Mouse (Mus musculus) cerebellum, adult 8-10 months (tissue): ENCODE results near the gene Btbd2.
"Not testable (repeated sequence)": the region's sequence is repeated elsewhere in the genome, so short reads cannot be mapped to it uniquely, and the experiment has no call there.

Source experiments
- DNase-seq: peaks from one replicate; pipeline ENCODE4 v3.0.0; 2022

Btbd2 gene

DNA sequence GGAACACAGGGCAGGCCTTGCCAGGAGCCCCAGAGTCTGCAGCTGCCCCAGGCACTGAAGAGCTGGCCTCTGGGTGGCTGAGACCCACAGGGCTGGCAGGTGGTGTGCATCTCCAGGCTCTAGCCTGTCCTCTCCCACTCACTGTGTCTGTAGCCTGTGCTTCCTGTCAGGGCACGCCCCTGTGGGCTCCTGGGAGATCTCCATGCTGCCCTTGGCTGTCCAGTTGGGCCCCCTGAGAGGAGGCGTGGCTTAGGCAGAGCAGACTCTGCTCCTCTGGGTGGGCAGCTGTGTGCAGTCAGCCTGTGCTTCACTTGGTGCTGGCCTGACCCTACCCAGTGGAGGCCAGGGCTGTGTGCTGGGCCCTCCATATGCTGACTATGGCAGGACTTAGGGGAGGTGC lies 29.2 kb downstream of the Btbd2 start:
- no peak for DNase-seq

DNA sequence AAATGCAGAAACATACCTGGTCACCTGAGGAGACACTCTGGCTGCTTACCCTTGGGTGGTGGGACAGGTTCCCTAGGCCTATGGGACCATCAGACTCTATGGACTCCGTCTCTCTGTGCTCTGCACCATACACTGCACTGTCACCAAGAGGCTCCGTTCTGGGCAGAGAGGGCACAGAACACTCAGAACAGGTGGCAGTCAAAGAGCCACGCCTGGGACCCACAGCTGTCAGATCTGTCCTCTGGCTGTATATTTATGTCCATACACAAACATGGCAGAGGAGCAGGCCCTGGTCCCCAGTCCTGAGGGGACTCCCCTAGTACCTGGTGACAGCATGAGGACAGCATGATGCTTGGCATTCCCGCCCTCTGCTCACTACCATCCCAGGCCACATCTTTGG lies 31.1 kb downstream of the Btbd2 start:
- DNase-seq = no peak

DNA sequence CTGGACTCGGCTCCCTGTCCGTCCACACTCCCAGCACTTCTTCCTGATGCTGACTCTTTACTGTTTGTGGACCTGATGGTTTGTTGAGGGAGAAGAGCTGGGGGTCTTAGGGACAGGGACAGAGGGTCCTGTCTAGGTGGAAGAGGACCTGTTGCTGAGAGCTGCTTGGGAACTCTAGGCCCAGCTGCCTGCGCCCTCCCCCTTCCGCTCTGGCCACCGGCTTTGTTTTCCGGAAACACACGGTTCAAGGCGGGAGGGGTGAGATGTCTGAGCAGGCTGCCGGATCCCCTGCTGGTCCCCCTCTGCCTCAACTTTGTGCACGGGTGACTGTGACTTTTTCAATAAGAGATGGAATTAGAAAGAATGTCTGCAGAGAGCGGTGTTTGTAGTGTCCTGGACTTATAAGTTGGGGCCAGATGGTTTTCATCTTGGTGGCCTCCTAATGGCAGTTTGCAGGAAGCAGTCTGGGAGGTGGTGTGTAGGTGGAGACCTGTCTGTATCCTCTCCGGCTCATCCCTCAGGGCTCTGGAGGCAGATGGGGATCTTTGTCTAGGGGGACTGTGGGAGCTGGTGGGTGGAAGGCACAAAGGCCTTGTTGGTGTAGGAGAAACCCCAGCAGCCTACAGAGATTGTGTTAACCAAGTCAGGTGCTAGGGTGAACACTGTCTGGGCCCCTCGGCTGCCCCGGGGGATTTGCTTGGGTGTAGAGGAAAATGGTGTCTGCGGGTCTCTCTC lies 33.2 kb downstream of the Btbd2 start:
- DNase-seq = peak; percentile 59

DNA sequence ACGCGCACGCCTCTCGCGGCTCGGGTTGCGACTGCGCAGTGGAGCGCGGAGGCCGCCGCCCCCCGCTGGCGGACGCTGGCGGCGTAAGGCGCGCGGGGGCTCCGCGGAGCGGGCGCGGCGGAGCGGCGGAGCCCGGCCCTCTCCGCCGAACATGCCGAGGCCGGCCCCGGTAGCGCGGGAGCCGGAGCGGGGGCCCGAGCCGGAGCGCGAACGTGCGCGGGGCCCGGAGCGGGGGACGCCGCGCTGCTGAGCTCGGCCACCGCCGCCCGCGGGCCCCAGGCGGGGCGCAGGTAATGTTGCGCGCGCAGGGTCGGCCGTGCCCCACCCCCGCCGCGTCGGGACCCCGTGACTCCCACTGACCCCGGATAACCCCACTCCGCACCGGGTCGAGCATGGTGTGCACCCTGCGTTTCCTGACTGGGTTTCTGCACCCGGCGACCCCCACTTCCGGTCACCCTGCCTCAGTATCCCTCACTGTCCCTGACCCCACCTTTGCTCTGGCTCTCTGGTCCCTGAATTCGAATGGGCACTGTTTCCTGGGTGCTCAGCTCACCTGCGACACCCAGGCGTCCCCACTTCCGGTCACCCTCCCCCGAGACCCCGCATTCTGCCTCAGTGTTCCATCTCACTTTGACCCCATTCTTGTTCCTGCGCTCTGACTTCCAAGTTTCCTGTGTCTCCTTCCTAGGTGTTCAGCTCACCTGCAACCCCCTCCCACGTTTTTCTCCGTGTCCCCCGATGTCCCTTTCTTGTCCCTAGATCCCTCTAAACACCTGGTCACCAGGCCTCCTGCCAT lies 34.0 kb downstream of the Btbd2 start, which contains the start of gene Csnk1g2:
Csnk1g2 (plus strand) TSS at position 178 of the 796 bp plus-strand sequence.
- DNase-seq = no peak

DNA sequence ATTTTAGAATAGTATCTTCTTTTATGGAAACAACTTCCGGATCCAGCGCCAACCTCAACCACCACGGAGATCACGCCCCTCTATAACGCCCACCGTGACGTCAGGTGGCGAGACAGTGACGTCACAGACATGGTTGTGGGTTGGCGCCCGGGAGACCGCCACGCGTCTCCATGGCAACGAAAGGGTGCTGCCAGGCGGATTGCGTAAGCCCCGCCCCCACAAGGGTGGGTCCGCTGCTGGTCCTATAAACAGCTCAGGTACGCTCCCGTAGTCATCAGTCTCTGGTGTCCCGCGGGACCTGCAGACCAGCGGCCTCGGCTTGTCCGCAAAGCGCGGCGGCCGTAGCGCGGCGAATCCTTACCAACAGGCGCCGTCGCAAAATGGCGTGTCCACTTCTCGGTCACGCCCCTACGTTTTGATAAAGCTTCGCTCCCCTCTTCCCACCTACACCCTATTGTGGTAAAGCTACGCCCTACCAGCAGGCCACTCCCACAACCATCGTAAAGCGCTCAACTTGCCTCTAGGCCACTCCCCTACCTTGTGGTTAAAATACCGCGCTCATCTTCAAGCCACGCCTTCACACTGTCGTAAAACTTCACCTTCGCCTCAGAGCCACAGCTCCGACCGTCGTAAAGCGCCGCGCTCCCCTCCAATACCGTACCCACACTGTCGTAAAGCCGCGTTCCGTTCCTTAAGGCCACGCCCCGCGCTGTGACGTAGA lies 34.8 kb downstream of the Btbd2 start:
- DNase-seq = peak; percentile 99

DNA sequence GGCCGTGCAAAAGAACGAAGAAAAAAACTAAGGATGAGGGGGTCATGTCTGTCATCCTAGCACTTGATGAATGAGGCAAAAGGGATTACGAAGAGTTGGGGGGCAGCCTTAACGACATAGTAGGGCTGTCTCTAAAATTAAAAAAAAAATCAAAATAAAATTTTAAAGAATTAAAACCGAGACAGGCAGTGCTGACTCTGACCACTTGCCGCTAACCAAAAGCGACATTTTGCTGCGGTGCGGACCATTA lies 35.3 kb downstream of the Btbd2 start:
- no peak for DNase-seq

DNA sequence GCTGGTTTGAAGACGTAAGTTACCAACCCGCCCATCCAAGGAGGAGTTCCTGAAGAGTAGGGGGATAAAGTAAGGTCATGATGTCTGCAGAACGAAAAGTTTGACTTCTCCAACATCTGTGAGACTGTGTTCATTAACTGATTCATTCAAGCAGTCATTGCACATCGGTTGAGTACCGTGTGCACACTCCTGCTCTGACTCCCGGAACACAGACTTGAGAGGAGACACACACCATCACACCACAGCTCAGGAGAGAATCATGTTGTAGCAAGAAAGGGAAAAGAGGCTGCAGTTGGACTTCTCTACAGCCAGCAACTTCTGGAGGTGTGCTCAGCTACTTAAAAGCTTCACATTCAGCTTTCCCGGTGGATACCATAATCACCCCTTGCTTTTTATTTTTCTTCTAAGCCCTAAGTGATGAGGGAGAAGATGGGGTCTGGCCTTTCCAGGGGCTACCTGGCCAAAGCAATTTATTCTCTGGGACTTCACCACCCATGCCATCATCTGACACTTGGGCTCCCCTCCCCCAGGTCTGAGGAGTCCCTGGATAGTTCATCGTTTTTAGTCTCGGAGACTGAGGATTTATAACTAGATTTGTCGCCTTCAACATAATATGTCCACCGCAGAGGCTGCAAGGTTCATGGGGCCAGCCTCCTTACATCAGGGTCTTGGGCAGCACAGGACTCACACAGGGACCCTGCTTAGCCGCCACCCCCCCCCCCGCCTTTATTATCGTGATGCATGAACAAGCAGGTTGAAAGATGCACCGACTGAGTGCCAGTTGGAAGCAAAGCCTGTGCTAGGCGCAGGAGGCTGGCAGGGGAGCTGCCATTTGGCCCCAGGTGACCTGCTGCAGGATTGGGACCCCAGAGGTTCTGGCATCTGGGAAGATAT lies 35.8 kb downstream of the Btbd2 start:
- DNase-seq = no peak

DNA sequence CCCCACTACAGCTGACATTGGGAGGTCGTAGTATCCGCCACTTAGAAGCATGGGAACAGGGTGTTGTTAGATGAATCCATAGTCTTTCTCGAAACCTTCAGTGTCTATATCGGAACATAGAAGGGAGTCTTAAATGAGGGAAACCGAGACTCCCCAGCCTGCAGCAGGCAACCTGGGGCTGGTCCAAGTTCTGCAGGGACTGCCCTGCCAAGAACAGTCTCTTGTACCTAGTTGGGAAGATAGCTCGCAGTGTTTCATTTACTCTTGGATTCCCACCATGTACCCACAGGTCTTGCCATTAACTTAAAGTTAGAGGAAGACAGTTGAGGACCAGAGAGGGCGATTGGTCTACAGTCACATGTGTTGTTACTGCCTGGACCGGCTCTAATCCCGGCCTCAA lies 36.5 kb downstream of the Btbd2 start:
- peak; percentile 35 for DNase-seq

DNA sequence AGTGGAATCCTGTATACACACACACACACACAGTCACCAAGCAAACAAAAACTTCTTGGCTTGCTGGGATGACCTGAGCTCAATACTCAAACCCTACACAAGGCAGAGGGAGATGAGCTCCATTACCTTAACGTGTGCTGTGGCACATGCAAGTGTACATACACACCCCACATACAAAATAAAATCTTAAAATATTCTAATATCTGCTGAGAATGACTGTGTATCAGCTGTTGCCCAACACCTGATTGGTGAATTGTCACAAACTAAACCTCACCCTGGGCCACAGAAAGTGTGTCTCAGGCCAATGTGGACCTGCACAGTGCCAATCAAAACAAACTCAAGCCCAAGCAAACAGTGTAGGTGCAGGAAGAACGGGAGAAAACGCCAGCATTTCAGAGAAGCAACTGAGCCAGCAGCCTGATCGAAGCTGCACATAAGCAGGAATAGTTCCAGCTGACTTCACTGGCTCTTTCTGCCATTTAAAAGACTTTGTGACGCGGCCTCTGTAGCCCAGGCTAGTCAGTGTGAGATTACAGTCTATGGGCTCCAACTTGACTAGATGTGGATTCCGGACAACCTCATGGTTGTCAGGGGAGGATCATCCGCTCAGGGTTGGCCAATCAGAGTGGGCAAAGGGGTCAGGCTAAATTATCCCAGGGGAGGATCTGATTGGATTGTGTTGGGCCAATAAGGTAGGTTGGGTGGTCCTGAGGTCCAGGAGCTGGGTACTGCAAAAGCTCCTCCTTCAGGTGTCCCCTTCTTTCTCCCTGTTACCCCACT lies 37.2 kb downstream of the Btbd2 start:
- DNase-seq = no peak

DNA sequence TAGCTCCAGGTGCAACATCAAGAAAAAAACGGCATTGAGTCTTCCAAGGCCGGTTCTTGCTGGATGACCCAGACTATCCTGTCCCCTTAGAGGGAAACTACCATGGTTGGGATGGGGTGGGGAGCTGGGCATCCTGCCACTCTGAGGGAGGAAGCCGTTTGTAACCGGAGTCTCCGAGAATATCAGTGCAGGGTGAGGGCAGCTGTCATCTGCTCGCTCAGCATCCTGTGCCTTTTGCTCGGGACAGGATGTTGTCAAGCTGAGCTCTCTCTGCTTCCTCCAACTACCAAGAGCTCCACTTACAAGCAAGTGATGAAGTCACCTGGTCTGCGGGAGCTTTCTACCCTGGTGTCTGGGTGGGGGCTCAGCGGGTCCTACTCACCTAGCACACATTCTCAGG lies 38.7 kb downstream of the Btbd2 start:
- DNase-seq = no peak

DNA sequence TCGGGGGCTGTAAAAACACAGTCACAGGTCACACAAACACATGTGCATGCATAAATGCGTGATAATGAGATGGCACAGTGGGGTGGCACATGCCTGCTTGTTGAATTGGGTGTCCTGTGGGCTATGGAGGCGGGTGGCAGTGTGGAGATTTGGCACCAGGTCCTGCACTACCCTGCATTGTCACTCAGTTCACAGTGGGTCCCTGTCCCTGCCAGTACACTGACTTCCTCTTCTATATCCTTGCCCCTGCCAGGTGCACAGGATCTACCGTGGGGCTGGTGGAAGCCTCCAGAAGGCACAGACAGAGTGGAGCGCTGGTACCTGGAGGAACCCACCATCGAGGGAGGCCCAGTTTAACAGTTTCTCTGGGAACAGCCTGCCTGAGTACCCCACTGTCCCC lies 42.5 kb downstream of the Btbd2 start:
- DNase-seq = no peak

DNA sequence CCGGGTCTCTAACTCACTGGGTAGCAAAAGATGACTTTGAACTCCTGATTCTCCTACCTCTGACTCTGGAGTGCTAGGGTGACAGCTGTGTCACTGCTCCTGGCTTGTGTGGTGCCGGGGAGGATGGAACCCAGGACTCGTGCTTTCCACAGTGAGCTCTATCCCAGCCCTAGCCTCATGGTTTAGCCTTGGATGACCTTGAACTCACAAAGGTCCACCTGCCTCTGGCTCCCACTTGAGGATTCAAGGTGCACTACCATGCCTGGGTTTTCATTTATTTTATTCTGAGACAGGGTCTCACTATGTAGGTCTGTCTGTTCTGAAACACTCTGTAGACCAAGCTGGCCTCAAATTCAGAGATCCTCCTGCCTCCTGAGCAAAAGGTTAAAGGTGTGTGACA lies 43.0 kb downstream of the Btbd2 start:
- DNase-seq = no peak

DNA sequence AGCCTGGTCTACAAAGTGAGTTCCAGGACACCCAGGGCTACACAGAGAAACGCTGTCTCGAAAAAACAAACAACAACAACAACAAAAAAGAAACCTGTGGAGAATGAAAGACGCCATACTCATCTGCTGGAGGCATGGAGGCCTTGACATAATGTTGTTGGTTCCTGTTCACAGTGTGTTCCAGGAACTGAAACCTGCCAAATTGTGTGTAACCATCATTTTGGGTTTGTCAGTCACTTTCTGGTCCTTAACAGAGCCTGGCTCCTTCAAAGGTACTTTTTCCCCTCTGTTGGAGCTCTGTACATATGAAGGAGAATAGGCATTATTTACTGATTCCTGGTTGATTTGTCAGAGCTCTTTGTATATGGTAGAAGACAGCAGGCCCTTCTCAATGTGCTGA lies 45.0 kb downstream of the Btbd2 start:
- DNase-seq = no peak

DNA sequence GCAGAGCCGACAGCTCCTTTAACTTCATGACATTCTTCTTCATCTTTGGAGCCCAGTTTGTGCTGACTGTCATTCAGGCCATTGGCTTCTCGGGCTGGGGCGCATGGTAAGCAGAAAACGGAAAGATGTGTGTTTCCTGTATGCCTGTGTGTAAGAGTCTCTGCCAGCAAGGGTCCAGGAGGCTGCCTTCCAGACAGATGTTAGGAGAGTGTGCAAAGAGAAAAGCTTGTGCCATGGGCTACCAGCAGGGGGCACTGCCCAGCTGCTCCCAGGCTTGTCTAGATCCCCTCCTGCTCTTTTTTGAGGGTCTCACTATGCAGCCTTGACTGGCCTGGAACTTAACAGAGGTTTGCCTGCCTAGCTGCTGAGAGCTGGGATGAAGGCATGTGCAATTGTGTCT lies 45.8 kb downstream of the Btbd2 start:
- peak; percentile 49 for DNase-seq

DNA sequence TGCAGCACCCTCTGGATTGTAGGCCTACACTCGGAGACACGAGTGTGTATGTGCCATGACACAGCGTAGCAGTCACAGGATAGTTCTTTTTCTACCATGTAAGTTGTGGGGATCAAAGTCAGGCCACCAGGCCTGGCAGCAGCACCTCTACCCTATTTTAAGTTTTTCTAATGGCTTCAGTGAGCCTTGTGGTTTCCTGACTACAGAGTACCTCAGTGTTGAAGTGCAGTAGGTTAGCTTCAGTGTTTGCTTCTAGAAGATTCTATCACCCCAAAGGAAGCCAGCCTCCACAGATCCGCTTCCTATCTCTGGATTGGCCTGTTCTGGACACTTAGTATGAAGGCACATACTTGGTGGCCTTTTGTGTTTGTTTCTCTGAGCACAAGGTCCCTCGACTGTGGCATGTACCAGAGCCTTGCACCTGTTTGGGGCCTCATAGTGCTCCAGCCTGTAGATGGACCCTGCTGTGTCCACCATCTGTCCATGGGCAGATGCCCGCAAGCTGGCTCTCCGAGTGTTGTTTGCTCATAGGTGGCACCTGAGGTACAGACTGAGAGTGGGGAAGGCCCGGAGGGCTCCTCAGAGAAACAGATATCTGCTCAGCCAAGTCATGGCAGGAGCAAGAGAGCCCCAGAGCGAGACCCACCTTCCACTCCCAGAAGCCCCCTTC lies 46.6 kb downstream of the Btbd2 start:
- peak; percentile 85 for DNase-seq

DNA sequence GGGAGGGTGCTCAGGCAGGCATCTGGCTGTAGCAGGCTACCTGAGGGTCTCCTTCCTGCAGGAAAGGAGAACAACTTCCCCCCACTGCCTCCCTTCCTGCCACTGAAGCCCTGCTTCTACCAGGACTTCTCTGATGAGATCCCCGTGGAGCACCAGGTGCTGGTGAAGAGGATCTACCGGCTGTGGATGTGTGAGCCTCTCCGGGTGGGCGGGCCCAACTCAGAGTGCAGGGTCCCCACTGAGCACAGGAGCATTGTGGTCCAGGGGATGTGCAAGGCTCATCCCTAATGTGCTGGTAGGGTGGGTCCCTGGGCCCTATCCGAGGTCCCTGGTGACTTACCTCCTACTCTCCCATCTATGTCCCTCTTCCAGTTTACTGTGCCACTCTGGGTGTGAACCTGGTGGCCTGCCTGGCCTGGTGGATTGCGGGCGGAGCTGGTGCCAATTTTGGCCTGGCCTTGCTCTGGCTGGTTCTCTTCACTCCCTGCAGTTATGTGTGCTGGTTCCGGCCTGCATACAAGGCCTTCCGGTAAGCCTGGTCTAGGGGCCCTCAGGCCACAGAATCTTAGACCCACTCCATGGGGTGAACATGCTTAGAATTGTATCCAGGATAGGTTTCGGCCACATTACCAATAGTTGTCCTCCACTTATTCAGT lies 47.5 kb downstream of the Btbd2 start:
- peak; percentile 36 for DNase-seq

DNA sequence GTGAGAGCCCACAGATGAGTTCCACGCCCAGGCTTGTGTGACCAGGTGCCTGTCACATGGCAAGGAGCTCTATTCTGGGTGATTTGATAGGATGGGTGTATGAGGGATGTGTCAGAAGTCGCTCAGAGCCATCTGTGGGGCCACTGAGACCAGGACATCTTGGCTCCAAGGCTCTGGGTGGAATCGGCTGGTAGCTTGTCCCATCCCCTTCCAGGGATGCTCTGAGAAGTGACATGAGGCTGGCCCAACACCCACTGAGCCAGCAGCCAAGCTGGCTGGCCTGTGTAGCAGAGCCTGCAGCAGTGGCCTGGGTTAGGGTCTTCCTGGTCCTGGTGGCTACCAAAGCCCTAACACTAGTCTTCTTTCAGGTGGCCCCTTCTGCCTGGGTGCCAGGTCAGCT lies 48.4 kb downstream of the Btbd2 start:
- DNase-seq = no peak

DNA sequence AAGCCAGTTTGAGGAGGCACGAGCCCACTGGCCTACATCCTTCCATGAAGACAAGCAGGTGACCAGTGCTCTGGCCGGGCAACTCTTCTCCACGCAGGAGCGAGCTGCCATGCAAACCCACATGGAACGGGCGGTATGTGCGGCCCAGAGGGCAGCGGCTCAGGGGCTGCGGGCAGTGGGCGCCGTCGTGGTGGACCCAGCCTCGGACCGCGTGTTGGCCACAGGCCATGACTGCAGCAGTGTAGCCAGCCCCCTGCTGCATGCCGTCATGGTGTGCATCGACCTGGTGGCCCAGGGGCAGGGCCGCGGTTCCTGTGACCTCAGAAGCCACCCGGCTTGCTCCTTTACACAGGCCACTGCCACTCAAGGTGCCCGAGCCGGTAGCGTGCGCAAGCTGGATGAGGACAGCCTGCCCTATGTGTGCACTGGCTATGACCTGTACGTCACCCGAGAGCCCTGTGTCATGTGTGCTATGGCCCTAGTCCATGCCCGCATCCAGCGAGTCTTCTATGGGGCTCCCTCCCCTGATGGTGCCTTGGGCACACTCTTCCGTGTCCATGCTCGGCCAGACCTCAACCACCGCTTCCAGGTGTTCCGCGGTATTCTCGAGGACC lies 50.0 kb downstream of the Btbd2 start:
- peak; percentile 35 for DNase-seq

DNA sequence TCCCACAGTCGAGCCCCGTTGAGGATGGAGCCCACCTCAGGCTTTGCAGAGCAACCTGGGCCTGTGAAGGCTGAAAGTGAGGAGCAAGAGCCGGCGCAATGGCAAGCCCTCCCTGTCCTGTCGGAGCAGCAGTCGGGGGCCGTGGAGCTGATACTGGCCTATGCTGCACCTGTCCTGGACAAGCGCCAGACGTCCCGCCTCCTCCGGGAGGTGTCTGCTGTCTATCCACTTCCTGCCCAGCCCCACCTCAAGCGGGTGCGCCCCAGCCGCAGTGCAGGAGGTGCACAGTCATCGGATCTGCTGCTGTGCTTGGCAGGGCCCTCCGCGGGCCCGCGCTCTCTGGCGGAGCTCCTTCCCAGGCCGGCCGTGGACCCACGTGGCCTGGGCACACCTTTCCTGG lies 50.6 kb downstream of the Btbd2 start:
- DNase-seq = peak; percentile 44

DNA sequence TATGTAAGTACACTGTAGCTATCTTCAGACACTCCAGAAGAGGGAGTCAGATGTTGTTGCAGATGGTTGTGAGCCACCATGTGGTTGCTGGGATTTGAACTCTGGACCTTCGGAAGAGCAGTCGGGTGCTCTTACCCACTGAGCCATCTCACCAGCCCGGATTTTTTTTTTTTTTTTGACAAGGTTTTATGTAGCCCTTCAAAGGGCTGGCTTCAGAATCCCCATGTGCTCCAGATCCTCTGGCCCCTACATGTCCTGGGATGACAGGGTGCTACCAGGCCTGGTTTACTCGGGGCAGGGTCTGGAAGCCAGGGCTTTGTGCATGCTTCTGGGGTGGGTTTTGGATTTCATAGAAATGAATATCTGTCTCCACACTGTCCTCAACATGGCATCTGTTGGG lies 51.1 kb downstream of the Btbd2 start, which contains the start of gene Gm49322:
Gm49322 (plus strand) TSS at position 301 of the 400 bp plus-strand sequence.
- not testable (repeated sequence) for DNase-seq
